In the genomic region with DNA sequence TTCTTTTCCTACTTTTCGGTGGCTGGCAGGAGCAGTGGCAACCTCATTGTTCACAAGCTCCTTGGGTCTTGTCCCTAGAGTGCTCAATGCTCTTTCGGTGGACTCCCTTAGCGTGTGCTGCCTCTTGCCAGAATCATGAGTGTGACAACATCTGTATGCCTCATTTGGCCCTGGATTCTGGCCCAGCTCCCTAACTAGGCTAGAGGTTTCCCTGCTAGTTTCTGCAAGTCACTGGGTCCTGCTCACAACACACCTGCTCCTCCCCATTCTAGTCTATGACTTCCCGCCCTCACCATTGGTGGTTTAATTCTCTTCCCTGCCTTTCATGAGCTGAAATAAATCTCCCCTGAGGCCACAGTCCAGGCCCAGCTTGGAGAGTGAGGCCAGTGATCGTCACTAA, we compare ENCODE assay signal across 25 mouse cellular contexts. TPM values are rescaled to one million over a fixed set of nuclear protein-coding genes. Genes with fewer than 3 reads are reported as not detected.
DNase-seq lines count a peak whose midpoint lies in the region.
"Had no signal": no experiment of that assay in that cellular context is flagged by ENCODE, and none has a peak within 500 bp of the region (broad histone marks: within the 10 kb centered on the region; RNA-seq: fewer than 3 reads in every experiment).

No protein-coding gene starts in this region.

- peak; percentile 69 for DNase-seq in adrenal gland, postnatal 10 days
- DNase-seq in adrenal gland, postnatal 4 days (ENCODE audit: low spot score in 2 of 2), result no peak
- DNase-seq in heart, postnatal 10 days, result peak; percentile 18 to 27
- no peak for DNase-seq in heart, embryonic 10.5 days (ENCODE audit: low spot score)
- DNase-seq in adipocyte (ENCODE audit: low spot score), result peak; percentile 88
- no peak for DNase-seq in left cerebral cortex, postnatal 4 days
- no peak for DNase-seq in hindbrain, embryonic 10.5 days (ENCODE audit: low spot score)
- DNase-seq: cerebellum, adult 2 months; cerebellum, postnatal 10 days; forebrain, postnatal 0 days; gastrocnemius, postnatal 25 days; heart, postnatal 4 days; kidney, adult 2 months had no signal

- no peak overlapping the region for H3K4me3 ChIP-seq in heart, embryonic 10.5 days
- H3K4me3 ChIP-seq in brown adipose tissue, adult 24 weeks (ENCODE audit: insufficient read depth, low read depth, low read length), result no peak overlapping the region
- no peak overlapping the region for H3K4me3 ChIP-seq in hindbrain, embryonic 10.5 days
- H3K4me3 ChIP-seq: embryonic facial prominence, embryonic 10.5 days; forebrain, embryonic 13.5 days; heart, adult 2 months; heart, embryonic 13.5 days; hindbrain, embryonic 13.5 days had no signal

- no peak overlapping the region for H3K27ac ChIP-seq in heart, embryonic 10.5 days
- H3K27ac ChIP-seq in brown adipose tissue, adult 24 weeks (replicated peaks; ENCODE audit: low read depth, low read length), result peak overlapping the region; percentile 96
- no peak overlapping the region for H3K27ac ChIP-seq in hindbrain, embryonic 10.5 days
- H3K27ac ChIP-seq: embryonic facial prominence, embryonic 10.5 days; forebrain, embryonic 13.5 days; heart, adult 2 months; heart, embryonic 13.5 days; hindbrain, embryonic 13.5 days; hindbrain, postnatal 0 days had no signal

- H3K36me3 ChIP-seq in heart, embryonic 10.5 days, result no peaks in the 10 kb centered on the region
- no peaks in the 10 kb centered on the region for H3K36me3 ChIP-seq in hindbrain, embryonic 10.5 days
- H3K36me3 ChIP-seq: embryonic facial prominence, embryonic 10.5 days; heart, embryonic 13.5 days; hindbrain, embryonic 13.5 days had no signal

- H3K9me3 ChIP-seq in heart, embryonic 10.5 days, result no peaks in the 10 kb centered on the region
- no peaks in the 10 kb centered on the region for H3K9me3 ChIP-seq in hindbrain, embryonic 10.5 days
- H3K9me3 ChIP-seq: embryonic facial prominence, embryonic 10.5 days; forebrain, embryonic 13.5 days; heart, embryonic 13.5 days; hindbrain, embryonic 13.5 days had no signal

- WGBS in heart, embryonic 10.5 days, result 81% methylated on average over 5 of the region's 5 CpGs
- 92% methylated on average over 5 of the region's 5 CpGs for WGBS in hindbrain, embryonic 10.5 days

- H3K4me1 ChIP-seq in heart, embryonic 10.5 days, result no peaks in the 10 kb centered on the region
- peaks cover 12% of the 10 kb centered on the region for H3K4me1 ChIP-seq in brown adipose tissue, adult 24 weeks (ENCODE audit: control insufficient read depth, insufficient read depth, insufficient read length, low read length)
- H3K4me1 ChIP-seq in hindbrain, embryonic 10.5 days (replicated peaks), result no peaks in the 10 kb centered on the region
- H3K4me1 ChIP-seq: embryonic facial prominence, embryonic 10.5 days; forebrain, embryonic 13.5 days; heart, embryonic 13.5 days; hindbrain, embryonic 13.5 days had no signal

- no peaks in the 10 kb centered on the region for H3K27me3 ChIP-seq in heart, embryonic 10.5 days (ENCODE audit: insufficient read depth, poor library complexity, severe bottlenecking)
- H3K27me3 ChIP-seq in hindbrain, embryonic 10.5 days (ENCODE audit: insufficient read depth, poor library complexity, severe bottlenecking), result no peaks in the 10 kb centered on the region
- H3K27me3 ChIP-seq: forebrain, embryonic 13.5 days; heart, embryonic 13.5 days; hindbrain, embryonic 13.5 days had no signal

- intact Hi-C loops in heart, postnatal 10 days (cut with DNase I), result no loop called here
- intact Hi-C loops in left cerebral cortex, postnatal 4 days (cut with DNase I), result no loop called here

RNA-seq across cellular contexts. Expression of a gene that starts 14.4 kb away (rescaled TPM):
- 10 to 100 TPM; 11.4 to 15.2 TPM for total RNA-seq in adrenal gland, postnatal 10 days (2021)
- 10 to 100 TPM; 17.2 to 20.8 TPM for total RNA-seq in adrenal gland, postnatal 4 days (2021)
- 1 to 10 TPM; 3.8 to 4.8 TPM for total RNA-seq in heart, postnatal 10 days (2021)
- polyA plus RNA-seq in heart, embryonic 10.5 days (2016; fragmentation: Nextera tagmentation; extraction: Ambion mirVana), result 2.3 and 4.3 TPM in 2 replicates
- 11.7 and 14.9 TPM in 2 replicates for polyA plus RNA-seq in brown adipose tissue, adult 24 weeks (2012; ENCODE audit: insufficient read depth, insufficient read length, missing spikeins)
- total RNA-seq in left cerebral cortex, postnatal 4 days (2021), result 1 to 10 TPM; 2.5 to 3.1 TPM
- polyA plus RNA-seq in hindbrain, embryonic 10.5 days (2016; fragmentation: Nextera tagmentation; extraction: Ambion mirVana), result 2.4 and 3.3 TPM in 2 replicates
- total RNA-seq: MEL had no signal

RNA-seq across cellular contexts. Expression of a gene that starts 27.4 kb away (rescaled TPM):
- total RNA-seq in adrenal gland, postnatal 10 days (2021), result under 1 TPM in 1 of 2 experiments, not detected in 1; 0.45 TPM
- 10 to 100 TPM in 1 of 2 experiments, under 1 TPM in 1; 0.17 to 21.6 TPM for total RNA-seq in adrenal gland, postnatal 4 days (2021)
- not detected for total RNA-seq in heart, postnatal 10 days (2021)
- polyA plus RNA-seq in heart, embryonic 10.5 days (2016; fragmentation: Nextera tagmentation; extraction: Ambion mirVana), result 0.12 and 3.4 TPM in 2 replicates
- not detected in 2 replicates for polyA plus RNA-seq in brown adipose tissue, adult 24 weeks (2012; ENCODE audit: insufficient read depth, insufficient read length, missing spikeins)
- not detected for total RNA-seq in left cerebral cortex, postnatal 4 days (2021)
- polyA plus RNA-seq in hindbrain, embryonic 10.5 days (2016; fragmentation: Nextera tagmentation; extraction: Ambion mirVana), result 0.04 TPM in 1 of 2 replicates, not detected in the other
- total RNA-seq: gastrocnemius, adult 18-20 months; gastrocnemius, postnatal 25 days; heart, adult 2 months; heart, postnatal 4 days; MEL had no signal
- polyA plus RNA-seq: C2C12; cerebellum, adult 2 months; embryonic facial prominence, embryonic 10.5 days; embryonic facial prominence, embryonic 14.5 days; forebrain, embryonic 13.5 days; forebrain, postnatal 0 days; heart, adult 2 months; heart, postnatal 0 days; hindbrain, embryonic 13.5 days had no signal

RNA-seq across cellular contexts. Expression of a gene that starts 44.8 kb away (rescaled TPM):
- total RNA-seq in adrenal gland, postnatal 10 days (2021), result 100 to 1,000 TPM; 247 to 625 TPM
- 100 to 1,000 TPM in 1 of 2 experiments, 10 to 100 TPM in 1; 10.4 to 267 TPM for total RNA-seq in adrenal gland, postnatal 4 days (2021)
- not detected for total RNA-seq in heart, postnatal 10 days (2021)
- 5.8 and 158 TPM in 2 replicates for polyA plus RNA-seq in heart, embryonic 10.5 days (2016; fragmentation: Nextera tagmentation; extraction: Ambion mirVana)
- 2.2 TPM in 1 of 2 replicates, not detected in the other for polyA plus RNA-seq in brown adipose tissue, adult 24 weeks (2012; ENCODE audit: insufficient read depth, insufficient read length, missing spikeins)
- total RNA-seq in left cerebral cortex, postnatal 4 days (2021), result not detected
- not detected in 2 replicates for polyA plus RNA-seq in hindbrain, embryonic 10.5 days (2016; fragmentation: Nextera tagmentation; extraction: Ambion mirVana)
- total RNA-seq: forebrain, postnatal 0 days; gastrocnemius, postnatal 25 days; heart, adult 2 months; heart, postnatal 4 days; hindbrain, postnatal 0 days; MEL had no signal
- polyA plus RNA-seq: C2C12; cerebellum, adult 2 months; embryonic facial prominence, embryonic 10.5 days; forebrain, postnatal 0 days; heart, adult 2 months; hindbrain, embryonic 13.5 days; hindbrain, postnatal 0 days had no signal

Comparison
In these comparisons a context has a peak if more than half of its experiments do, and no peak if none do; other contexts are left out.
1. DNase-seq: peak in adrenal gland, postnatal 10 days (single experiment), heart, postnatal 10 days (2 of 2) and adipocyte (single experiment); none in adrenal gland, postnatal 4 days (0 of 2), heart, embryonic 10.5 days (single experiment), left cerebral cortex, postnatal 4 days (single experiment) and hindbrain, embryonic 10.5 days (single experiment).
2. RNA of a gene that starts 44.8 kb away (total RNA-seq): 247 to 625 TPM in adrenal gland, postnatal 10 days and 10.4 to 267 TPM in adrenal gland, postnatal 4 days; not detected in heart, postnatal 10 days and not detected in left cerebral cortex, postnatal 4 days; every median in the first group is over 10 times any median in the second.